Mouse (Mus musculus): ENCODE results near the gene Lhfpl3. TPM values are rescaled to one million over a fixed set of nuclear protein-coding genes. Genes with fewer than 3 reads are reported as not detected.
A peak's percentile ranks its signal among the peaks of the same experiment; 100 is the strongest.

Gene Lhfpl3
- polyA plus RNA-seq, 1 experiment = 0.64 TPM

- TF ChIP-seq POLR2A (IDR thresholded peaks at IDR 0.05; ENCODE audit: control insufficient read depth, low read depth, low read length) (no peak), CTCF (IDR thresholded peaks at IDR 0.05; ENCODE audit: control insufficient read depth, insufficient read depth, insufficient replicate concordance, low read depth, low read length) (no peak)
Observed at GRCm38 (mm10) chr5:23189633-23190032, 443.8 kb downstream of the Lhfpl3 start.

GRCm38 (mm10) chr5:23196879-23197278 lies 451.0 kb downstream of the Lhfpl3 start:
- Histone ChIP-seq H3K27me3 (ENCODE audit: control insufficient read depth, insufficient read depth, low read length) (no peaks in the 10 kb centered on the region), H3K4me3 (ENCODE audit: control insufficient read depth, low read depth, low read length) (no peak overlapping the region), H3K36me3 (ENCODE audit: control insufficient read depth, insufficient read depth, low read length) (no peaks in the 10 kb centered on the region), H3K4me1 (ENCODE audit: control insufficient read depth, insufficient read depth, low read length) (no peaks in the 10 kb centered on the region), H3K27ac (ENCODE audit: control insufficient read depth, insufficient read depth, low read depth, low read length) (no peak overlapping the region)
- TF ChIP-seq POLR2A (IDR thresholded peaks at IDR 0.05; ENCODE audit: control insufficient read depth, low read depth, low read length) = no peak

More at GRCm38 (mm10) chr5:23189633-23190032, 443.8 kb downstream of the Lhfpl3 start:
- no peaks in the 10 kb centered on the region for H3K4me1 ChIP-seq (ENCODE audit: control insufficient read depth, insufficient read depth, low read length)
- no peak overlapping the region for H3K27ac ChIP-seq (ENCODE audit: control insufficient read depth, insufficient read depth, low read depth, low read length)
- no peaks in the 10 kb centered on the region for H3K36me3 ChIP-seq (ENCODE audit: control insufficient read depth, insufficient read depth, low read length)
- H3K4me3 ChIP-seq (ENCODE audit: control insufficient read depth, low read depth, low read length) = no peak overlapping the region
- no peaks in the 10 kb centered on the region for H3K27me3 ChIP-seq (ENCODE audit: control insufficient read depth, insufficient read depth, low read length)

GRCm38 (mm10) chr5:23213086-23213485 lies 467.2 kb downstream of the Lhfpl3 start:
- H3K4me3 ChIP-seq (ENCODE audit: control insufficient read depth, low read depth, low read length) = no peak overlapping the region
- H3K27ac ChIP-seq (ENCODE audit: control insufficient read depth, insufficient read depth, low read depth, low read length) = no peak overlapping the region
- no peaks in the 10 kb centered on the region for H3K4me1 ChIP-seq (ENCODE audit: control insufficient read depth, insufficient read depth, low read length)
- no peaks in the 10 kb centered on the region for H3K36me3 ChIP-seq (ENCODE audit: control insufficient read depth, insufficient read depth, low read length)
- TF ChIP-seq CTCF (IDR thresholded peaks at IDR 0.05; ENCODE audit: control insufficient read depth, insufficient read depth, insufficient replicate concordance, low read depth, low read length) (no peak), POLR2A (IDR thresholded peaks at IDR 0.05; ENCODE audit: control insufficient read depth, low read depth, low read length) (no peak)
- no peaks in the 10 kb centered on the region for H3K27me3 ChIP-seq (ENCODE audit: control insufficient read depth, insufficient read depth, low read length)

- Histone ChIP-seq H3K36me3 (ENCODE audit: control insufficient read depth, insufficient read depth, low read length) (no peaks in the 10 kb centered on the region), H3K27me3 (ENCODE audit: control insufficient read depth, insufficient read depth, low read length) (no peaks in the 10 kb centered on the region), H3K4me3 (ENCODE audit: control insufficient read depth, low read depth, low read length) (no peak overlapping the region), H3K4me1 (ENCODE audit: control insufficient read depth, insufficient read depth, low read length) (no peaks in the 10 kb centered on the region), H3K27ac (ENCODE audit: control insufficient read depth, insufficient read depth, low read depth, low read length) (no peak overlapping the region)
- no peak for TF ChIP-seq POLR2A (IDR thresholded peaks at IDR 0.05; ENCODE audit: control insufficient read depth, low read depth, low read length)
- no peak for TF ChIP-seq CTCF (IDR thresholded peaks at IDR 0.05; ENCODE audit: control insufficient read depth, insufficient read depth, insufficient replicate concordance, low read depth, low read length)
Observed at GRCm38 (mm10) chr5:23214646-23215045, 468.8 kb downstream of the Lhfpl3 start.

GRCm38 (mm10) chr5:23219655-23220054 lies 473.8 kb downstream of the Lhfpl3 start:
- no peak for TF ChIP-seq POLR2A (IDR thresholded peaks at IDR 0.05; ENCODE audit: control insufficient read depth, low read depth, low read length)
- TF ChIP-seq CTCF (IDR thresholded peaks at IDR 0.05; ENCODE audit: control insufficient read depth, insufficient read depth, insufficient replicate concordance, low read depth, low read length) = no peak
- no peaks in the 10 kb centered on the region for H3K27me3 ChIP-seq (ENCODE audit: control insufficient read depth, insufficient read depth, low read length)
- H3K27ac ChIP-seq (ENCODE audit: control insufficient read depth, insufficient read depth, low read depth, low read length) = no peak overlapping the region
- no peak overlapping the region for H3K4me3 ChIP-seq (ENCODE audit: control insufficient read depth, low read depth, low read length)
- H3K36me3 ChIP-seq (ENCODE audit: control insufficient read depth, insufficient read depth, low read length) = no peaks in the 10 kb centered on the region
- no peaks in the 10 kb centered on the region for H3K4me1 ChIP-seq (ENCODE audit: control insufficient read depth, insufficient read depth, low read length)

GRCm38 (mm10) chr5:23224759-23225536 lies 479.1 kb downstream of the Lhfpl3 start:
- H3K27me3 ChIP-seq (ENCODE audit: control insufficient read depth, insufficient read depth, low read length) = no peaks in the 10 kb centered on the region
- H3K36me3 ChIP-seq (ENCODE audit: control insufficient read depth, insufficient read depth, low read length) = no peaks in the 10 kb centered on the region
- no peak overlapping the region for H3K27ac ChIP-seq (ENCODE audit: control insufficient read depth, insufficient read depth, low read depth, low read length)
- H3K4me3 ChIP-seq (ENCODE audit: control insufficient read depth, low read depth, low read length) = no peak overlapping the region
- H3K4me1 ChIP-seq (ENCODE audit: control insufficient read depth, insufficient read depth, low read length) = peaks cover 6% of the 10 kb centered on the region
- TF ChIP-seq CTCF (IDR thresholded peaks at IDR 0.05; ENCODE audit: control insufficient read depth, insufficient read depth, insufficient replicate concordance, low read depth, low read length) (peak; percentile 35; the same call in 1 of the 2 replicates), POLR2A (IDR thresholded peaks at IDR 0.05; ENCODE audit: control insufficient read depth, low read depth, low read length) (no peak)

GRCm38 (mm10) chr5:23225621-23226020 lies 479.8 kb downstream of the Lhfpl3 start:
- Histone ChIP-seq H3K27me3 (ENCODE audit: control insufficient read depth, insufficient read depth, low read length) (no peaks in the 10 kb centered on the region), H3K27ac (ENCODE audit: control insufficient read depth, insufficient read depth, low read depth, low read length) (no peak overlapping the region), H3K36me3 (ENCODE audit: control insufficient read depth, insufficient read depth, low read length) (no peaks in the 10 kb centered on the region), H3K4me3 (ENCODE audit: control insufficient read depth, low read depth, low read length) (no peak overlapping the region), H3K4me1 (ENCODE audit: control insufficient read depth, insufficient read depth, low read length) (peaks cover 6% of the 10 kb centered on the region)
- no peak for TF ChIP-seq CTCF (IDR thresholded peaks at IDR 0.05; ENCODE audit: control insufficient read depth, insufficient read depth, insufficient replicate concordance, low read depth, low read length)
- no peak for TF ChIP-seq POLR2A (IDR thresholded peaks at IDR 0.05; ENCODE audit: control insufficient read depth, low read depth, low read length)
